Mouse (Mus musculus): ENCODE measurements around the gene Lsm7. TPM values are rescaled to one million over a fixed set of nuclear protein-coding genes. Genes with fewer than 3 reads are reported as not detected.

The Lsm7 gene
- polyA plus RNA-seq, 1 experiment from 2014 or later = 326 TPM

DNA sequence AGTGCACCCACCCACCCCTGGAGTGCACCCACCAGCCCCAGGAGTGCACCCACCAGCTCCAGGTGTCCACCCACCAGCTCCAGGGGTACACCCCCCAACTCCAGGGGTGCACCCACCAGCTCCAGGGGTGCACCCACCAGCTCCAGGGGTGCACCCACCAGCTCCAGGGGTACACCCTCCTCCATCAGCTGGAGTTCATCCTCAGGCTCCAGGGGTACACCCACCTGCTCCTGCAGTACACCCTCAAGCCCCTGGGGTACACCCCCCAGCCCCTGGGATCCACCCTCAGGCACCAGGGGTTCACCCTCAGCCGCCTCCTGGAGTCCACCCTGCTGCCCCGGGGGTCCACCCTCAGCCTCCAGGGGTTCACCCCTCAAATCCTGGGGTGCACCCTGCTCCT lies 50.7 kb downstream of the Lsm7 start:
- peak overlapping the region; percentile 11; the same call in 1 of the 2 replicates for H3K4me3 ChIP-seq
- no peaks in the 10 kb centered on the region for H3K9me3 ChIP-seq (replicated peaks)
- peaks cover 45% of the 10 kb centered on the region for H3K27me3 ChIP-seq (ENCODE audit: low read depth, poor library complexity, severe bottlenecking)
- 93% methylated on average over 2 of the region's 2 CpGs for WGBS
- H3K36me3 ChIP-seq = peaks cover 60% of the 10 kb centered on the region
- H3K27ac ChIP-seq (replicated peaks) = no peak overlapping the region
- peaks cover 63% of the 10 kb centered on the region for H3K4me1 ChIP-seq
- DNase-seq (ENCODE audit: low spot score) = no peak

DNA sequence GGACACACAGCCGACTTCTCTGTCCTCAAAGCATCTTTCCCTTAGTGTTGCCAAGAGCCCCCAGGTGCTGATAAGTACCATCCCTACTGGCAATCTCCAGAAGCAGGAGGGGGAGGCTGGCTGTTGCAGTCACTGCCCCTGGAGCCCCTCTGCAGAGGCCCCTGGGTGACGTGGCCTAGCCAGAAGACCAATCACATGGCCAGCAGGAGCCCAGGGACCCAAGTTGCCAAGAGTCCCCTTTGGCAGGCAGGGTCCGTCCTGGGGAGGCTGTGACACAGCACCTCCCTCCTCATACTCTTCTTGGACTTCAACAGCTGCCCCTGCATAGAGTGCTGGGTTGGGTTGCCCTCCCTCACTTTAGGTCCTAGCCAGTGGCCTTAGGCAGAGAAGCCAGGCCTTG lies 52.0 kb downstream of the Lsm7 start:
- DNase-seq (ENCODE audit: low spot score) = no peak
- H3K4me1 ChIP-seq = peaks cover 52% of the 10 kb centered on the region
- H3K4me3 ChIP-seq = peak overlapping the region; percentile 7; the same call in 1 of the 2 replicates
- peaks cover 60% of the 10 kb centered on the region for H3K36me3 ChIP-seq
- no peaks in the 10 kb centered on the region for H3K9me3 ChIP-seq (replicated peaks)
- H3K27me3 ChIP-seq (ENCODE audit: low read depth, poor library complexity, severe bottlenecking) = peaks cover 31% of the 10 kb centered on the region
- H3K27ac ChIP-seq (replicated peaks) = no peak overlapping the region
- WGBS = 85% methylated on average over 3 of the region's 3 CpGs

MicroRNA genes within 50 kb of the gene (microRNA counts, 519-probe panel; counts per million panel counts)
- microRNA mmu-miR-1982 = not detected

Small RNA genes lying within 50 kb of the gene (microRNA-seq; reads per million reads assigned to microRNA genes)
- gene Mir1982 = 3.9 reads per million, percentile 8 among the genes with 10 or more reads in this experiment

Other genes with a start within 250 kb of the Lsm7 start
- 5.6 and 6.4 TPM in 2 replicates for gene Gm49322, start 249.2 kb downstream of the Lsm7 start, polyA plus RNA-seq (2016; fragmentation: Nextera tagmentation; extraction: Ambion mirVana)
- gene Csnk1g2, start 232.4 kb downstream of the Lsm7 start, polyA plus RNA-seq (2016; fragmentation: Nextera tagmentation; extraction: Ambion mirVana) = 131 and 151 TPM in 2 replicates
- gene Btbd2, start 198.1 kb downstream of the Lsm7 start, polyA plus RNA-seq (2016; fragmentation: Nextera tagmentation; extraction: Ambion mirVana) = 70.3 and 75.2 TPM in 2 replicates
- gene Mknk2, start 177.1 kb downstream of the Lsm7 start, polyA plus RNA-seq (2016; fragmentation: Nextera tagmentation; extraction: Ambion mirVana) = 82.7 and 84.7 TPM in 2 replicates
- gene Mob3a, start 153.2 kb downstream of the Lsm7 start, polyA plus RNA-seq (2016; fragmentation: Nextera tagmentation; extraction: Ambion mirVana) = 69.9 and 73.9 TPM in 2 replicates
- 8.9 and 15.7 TPM in 2 replicates for gene Izumo4, start 153.0 kb downstream of the Lsm7 start, polyA plus RNA-seq (2016; fragmentation: Nextera tagmentation; extraction: Ambion mirVana)
- gene Ap3d1, start 112.9 kb downstream of the Lsm7 start, polyA plus RNA-seq (2016; fragmentation: Nextera tagmentation; extraction: Ambion mirVana) = 57.1 and 62.5 TPM in 2 replicates
- 19.1 and 19.8 TPM in 2 replicates for gene Dot1l, start 100.0 kb downstream of the Lsm7 start, polyA plus RNA-seq (2016; fragmentation: Nextera tagmentation; extraction: Ambion mirVana)
- 108 and 112 TPM in 2 replicates for gene Sf3a2, start 57.0 kb downstream of the Lsm7 start, polyA plus RNA-seq (2016; fragmentation: Nextera tagmentation; extraction: Ambion mirVana)
- 184 and 191 TPM in 2 replicates for gene Plekhj1, start 56.6 kb downstream of the Lsm7 start, polyA plus RNA-seq (2016; fragmentation: Nextera tagmentation; extraction: Ambion mirVana)
- gene Amh, start 50.0 kb downstream of the Lsm7 start, polyA plus RNA-seq (2016; fragmentation: Nextera tagmentation; extraction: Ambion mirVana) = 0.07 TPM in 1 of 2 replicates, not detected in the other
- gene Jsrp1, start 41.7 kb downstream of the Lsm7 start, polyA plus RNA-seq (2016; fragmentation: Nextera tagmentation; extraction: Ambion mirVana) = 0.44 and 0.71 TPM in 2 replicates
- 2,246 and 2,347 TPM in 2 replicates for gene Oaz1, start 28.6 kb downstream of the Lsm7 start, polyA plus RNA-seq (2016; fragmentation: Nextera tagmentation; extraction: Ambion mirVana)
- gene Lingo3, start 11.2 kb downstream of the Lsm7 start, polyA plus RNA-seq (2016; fragmentation: Nextera tagmentation; extraction: Ambion mirVana) = 1.1 and 1.4 TPM in 2 replicates
- 42.8 and 45.6 TPM in 2 replicates for gene Sppl2b, start 66 bp upstream of the Lsm7 start, polyA plus RNA-seq (2016; fragmentation: Nextera tagmentation; extraction: Ambion mirVana)
- 0.02 and 0.09 TPM in 2 replicates for gene Tmprss9, start 16.6 kb upstream of the Lsm7 start, polyA plus RNA-seq (2016; fragmentation: Nextera tagmentation; extraction: Ambion mirVana)
- 335 and 382 TPM in 2 replicates for gene Timm13, start 45.8 kb upstream of the Lsm7 start, polyA plus RNA-seq (2016; fragmentation: Nextera tagmentation; extraction: Ambion mirVana)
- gene Lmnb2, start 63.0 kb upstream of the Lsm7 start, polyA plus RNA-seq (2016; fragmentation: Nextera tagmentation; extraction: Ambion mirVana) = 77.9 and 84.7 TPM in 2 replicates
- gene Gadd45b, start 74.9 kb upstream of the Lsm7 start, polyA plus RNA-seq (2016; fragmentation: Nextera tagmentation; extraction: Ambion mirVana) = 6.1 and 9.2 TPM in 2 replicates
- 6.0 and 8.4 TPM in 2 replicates for gene Gng7, start 159.7 kb upstream of the Lsm7 start, polyA plus RNA-seq (2016; fragmentation: Nextera tagmentation; extraction: Ambion mirVana)
- gene Diras1, start 170.5 kb upstream of the Lsm7 start, polyA plus RNA-seq (2016; fragmentation: Nextera tagmentation; extraction: Ambion mirVana) = 3.0 and 6.4 TPM in 2 replicates
- gene Slc39a3, start 182.2 kb upstream of the Lsm7 start, polyA plus RNA-seq (2016; fragmentation: Nextera tagmentation; extraction: Ambion mirVana) = 17.4 and 26.6 TPM in 2 replicates
- gene Sgta, start 205.0 kb upstream of the Lsm7 start, polyA plus RNA-seq (2016; fragmentation: Nextera tagmentation; extraction: Ambion mirVana) = 289 and 314 TPM in 2 replicates
- 87.1 and 107 TPM in 2 replicates for gene Thop1, start 214.8 kb upstream of the Lsm7 start, polyA plus RNA-seq (2016; fragmentation: Nextera tagmentation; extraction: Ambion mirVana)
- 0.35 and 0.60 TPM in 2 replicates for gene Creb3l3, start 243.7 kb upstream of the Lsm7 start, polyA plus RNA-seq (2016; fragmentation: Nextera tagmentation; extraction: Ambion mirVana)

All from midbrain, embryonic 10.5 days (tissue).